Mouse (Mus musculus): ENCODE data around the gene Oog2. TPM values are rescaled to one million over a fixed set of nuclear protein-coding genes. Genes with fewer than 3 reads are reported as not detected.
"Not testable (repeated sequence)": the region's sequence is repeated elsewhere in the genome, so short reads cannot be mapped to it uniquely, and the experiment has no call there.

The Oog2 gene
- polyA plus RNA-seq (2012), result not detected in 2 replicates

DNA sequence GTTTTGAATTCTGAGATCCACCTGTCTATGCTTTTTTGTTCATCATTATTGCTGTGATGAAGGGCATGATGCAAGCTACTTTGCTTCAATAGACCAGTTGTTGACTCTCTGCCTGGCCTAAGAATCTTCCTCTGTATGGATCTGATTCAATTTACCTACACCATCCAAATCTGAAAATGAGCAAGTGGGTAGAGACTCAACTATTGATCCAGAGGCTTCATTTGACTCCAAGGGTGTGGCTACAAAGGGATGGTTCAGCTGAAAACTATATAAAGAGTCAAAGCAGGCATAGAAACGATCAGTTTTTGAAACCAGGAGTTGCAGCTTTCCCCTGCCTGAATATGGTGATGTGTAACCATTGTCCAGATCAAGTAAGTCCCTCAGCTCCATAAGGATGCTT is at the start of gene Oog2:
Gene Oog2, plus strand, starts transcription at position 301 of the 400 bp plus-strand sequence.
- TF ChIP-seq GATA1 (IDR thresholded peaks at IDR 0.05; ENCODE audit: low read length), result no peak

DNA sequence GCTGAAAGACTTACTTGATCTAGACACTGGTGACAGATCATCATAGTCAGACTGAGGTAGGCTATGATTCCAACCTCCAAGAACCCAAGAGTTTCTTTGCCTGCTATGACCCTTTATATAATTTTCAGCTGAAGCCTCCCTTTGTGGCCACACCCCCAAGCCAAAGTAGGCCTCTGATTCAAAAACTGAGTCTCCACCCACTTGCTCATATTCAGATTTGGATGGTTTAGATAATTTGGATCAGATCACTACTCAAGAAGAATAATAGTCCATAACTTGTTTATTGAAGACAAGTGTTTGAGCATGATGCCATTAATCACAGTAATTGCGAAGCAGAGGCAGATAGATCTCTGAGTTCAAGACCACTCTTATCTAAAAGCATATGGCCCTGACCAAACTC is 28.0 kb upstream of the Oog2 start, which contains the start of gene Oog3:
Gene Oog3, minus strand, starts transcription at position 101 of the 400 bp plus-strand sequence.
- TF ChIP-seq GATA1 (IDR thresholded peaks at IDR 0.05; ENCODE audit: low read length), result no peak

DNA sequence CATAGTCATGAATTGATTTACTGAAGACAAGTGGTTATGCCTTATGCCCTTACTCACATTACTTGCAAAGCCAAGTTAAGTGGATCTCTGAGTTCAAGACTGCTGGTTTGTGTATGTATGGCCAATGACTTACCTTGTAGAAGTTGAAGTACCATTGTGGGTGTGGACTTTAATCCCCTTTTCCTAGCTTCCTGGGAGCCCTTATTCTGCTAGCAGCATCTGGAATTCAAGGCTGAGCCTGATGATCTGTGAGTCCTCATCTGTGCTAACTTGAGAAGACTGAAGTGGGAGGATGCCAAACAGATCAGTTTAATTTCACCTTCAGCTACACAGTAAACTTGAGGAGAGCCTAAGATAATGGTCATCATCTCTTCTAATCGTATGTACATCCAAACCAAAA is 22.7 kb downstream of the Oog2 start, which contains the start of gene C87977:
Gene C87977, minus strand, starts transcription at position 101 of the 400 bp plus-strand sequence.
- not testable (repeated sequence) for TF ChIP-seq GATA1 (IDR thresholded peaks at IDR 0.05; ENCODE audit: low read length)

Other genes with a start within 250 kb of the Oog2 start
- not detected in 2 replicates for gene Pramef25, start 239.7 kb upstream of the Oog2 start, polyA plus RNA-seq (2012)
- not detected in 2 replicates for gene Gm13101, start 223.8 kb upstream of the Oog2 start, polyA plus RNA-seq (2012)
- not detected in 2 replicates for gene Pramef17, start 196.3 kb upstream of the Oog2 start, polyA plus RNA-seq (2012)
- not detected in 2 replicates for gene Pramel4, start 131.6 kb upstream of the Oog2 start, polyA plus RNA-seq (2012)
- not detected in 2 replicates for gene Gm13102, start 84.2 kb upstream of the Oog2 start, polyA plus RNA-seq (2012)
- gene Oog3, start 28.1 kb upstream of the Oog2 start, polyA plus RNA-seq (2012), result not detected in 2 replicates
- not detected in 2 replicates for gene C87977, start 22.6 kb downstream of the Oog2 start, polyA plus RNA-seq (2012)
- not detected in 2 replicates for gene Pramel5, start 89.8 kb downstream of the Oog2 start, polyA plus RNA-seq (2012)
- gene Gm13128, start 139.5 kb downstream of the Oog2 start, polyA plus RNA-seq (2012), result not detected in 2 replicates
- not detected in 2 replicates for gene Gm13119, start 167.2 kb downstream of the Oog2 start, polyA plus RNA-seq (2012)
- gene Pramef20, start 187.2 kb downstream of the Oog2 start, polyA plus RNA-seq (2012), result not detected in 2 replicates
- gene Pramef12, start 217.7 kb downstream of the Oog2 start, polyA plus RNA-seq (2012), result not detected in 2 replicates
- not detected in 2 replicates for gene 1700012P22Rik, start 248.1 kb downstream of the Oog2 start, polyA plus RNA-seq (2012)